Mouse (Mus musculus): Measurements from ENCODE around the gene Park7. TPM values are rescaled to one million over a fixed set of nuclear protein-coding genes. Genes with fewer than 3 reads are reported as not detected.

The Park7 gene
- total RNA-seq, 1 experiment, result 393 TPM

GRCm38 (mm10) chr4:150887903-150888302 lies 26.3 kb downstream of the Park7 start:
- in situ Hi-C loops (cut with MboI; ENCODE audit: low sequenced_read_pairs in 2 of 2, unreplicated experiment in 2 of 2), result loop anchor here in 1 of 2 experiments (25.0 kb wide), 1 partner anchor 226 kb away; the partner anchor contains the start of gene Slc45a1
- TF ChIP-seq HCFC1 (IDR thresholded peaks at IDR 0.05; ENCODE audit: borderline replicate concordance, insufficient read depth, low read length) (no peak), CHD2 (IDR thresholded peaks at IDR 0.05; ENCODE audit: low read depth, low read length) (no peak), ZC3H11A (IDR thresholded peaks at IDR 0.05; ENCODE audit: borderline replicate concordance, low read depth, low read length) (no peak), MAFK (IDR thresholded peaks at IDR 0.05; ENCODE audit: insufficient read depth, low read depth, low read length) (no peak), ZNF384 (IDR thresholded peaks at IDR 0.05; ENCODE audit: low read depth, low read length) (no peak)
- H3K4me1 ChIP-seq (ENCODE audit: control insufficient read depth in 2 of 2, insufficient read depth in 2 of 2, low read length in 2 of 2, poor library complexity in 1 of 2), result peaks cover 6 to 20% of the 10 kb centered on the region in 2 experiments; a peak in 3 of 4 replicates
- H3K36me3 ChIP-seq (ENCODE audit: control insufficient read depth, insufficient read depth, low read length, poor library complexity, severe bottlenecking), result no peaks in the 10 kb centered on the region
- H3K4me3 ChIP-seq (ENCODE audit: insufficient read depth in 1 of 2, low read depth in 1 of 2, low read length in 2 of 2, poor library complexity in 1 of 2, severe bottlenecking in 1 of 2), result no peak overlapping the region
- no peaks in the 10 kb centered on the region for H3K9me3 ChIP-seq (ENCODE audit: control insufficient read depth, insufficient read depth, low read depth, low read length)
- no peak for DNase-seq (ENCODE audit: low read depth, low spot score)
- peak overlapping the region; percentile 74 for H3K27ac ChIP-seq (ENCODE audit: insufficient read depth, low read depth, low read length, poor library complexity, severe bottlenecking)
- no peak overlapping the region for H3K9ac ChIP-seq (ENCODE audit: insufficient read depth, low read depth, low read length, poor library complexity, severe bottlenecking)

GRCm38 (mm10) chr4:150882632-150883031 lies 31.6 kb downstream of the Park7 start:
- no peaks in the 10 kb centered on the region for H3K36me3 ChIP-seq (ENCODE audit: control insufficient read depth, insufficient read depth, low read length, poor library complexity, severe bottlenecking)
- no peak overlapping the region for H3K9ac ChIP-seq (ENCODE audit: insufficient read depth, low read depth, low read length, poor library complexity, severe bottlenecking)
- no peak for TF ChIP-seq MAFK (IDR thresholded peaks at IDR 0.05; ENCODE audit: insufficient read depth, low read depth, low read length)
- no peaks in the 10 kb centered on the region for H3K9me3 ChIP-seq (ENCODE audit: control insufficient read depth, insufficient read depth, low read depth, low read length)
- in situ Hi-C loops (cut with MboI; ENCODE audit: low sequenced_read_pairs in 2 of 2, unreplicated experiment in 2 of 2), result loop anchor here in 1 of 2 experiments (25.0 kb wide), 1 partner anchor 220 kb away; the partner anchor contains the start of gene Slc45a1
- no peak overlapping the region for H3K4me3 ChIP-seq (ENCODE audit: insufficient read depth in 1 of 2, low read depth in 1 of 2, low read length in 2 of 2, poor library complexity in 1 of 2, severe bottlenecking in 1 of 2)
- H3K4me1 ChIP-seq (ENCODE audit: control insufficient read depth in 2 of 2, insufficient read depth in 2 of 2, low read length in 2 of 2, poor library complexity in 1 of 2), result no peaks in the 10 kb centered on the region; a peak in 1 of 4 replicates
- no peak for DNase-seq (ENCODE audit: low read depth, low spot score)
- H3K27ac ChIP-seq (ENCODE audit: insufficient read depth, low read depth, low read length, poor library complexity, severe bottlenecking), result no peak overlapping the region

GRCm38 (mm10) chr4:150880364-150880763 lies 33.9 kb downstream of the Park7 start:
- H3K4me3 ChIP-seq (ENCODE audit: insufficient read depth in 1 of 2, low read depth in 1 of 2, low read length in 2 of 2, poor library complexity in 1 of 2, severe bottlenecking in 1 of 2), result peak overlapping the region in 1 of 2 experiments; percentile 27; a peak in 1 of 4 replicates
- peaks cover 0 to 7% of the 10 kb centered on the region in 2 experiments; a peak in 2 of 4 replicates for H3K4me1 ChIP-seq (ENCODE audit: control insufficient read depth in 2 of 2, insufficient read depth in 2 of 2, low read length in 2 of 2, poor library complexity in 1 of 2)
- no peak overlapping the region for H3K9ac ChIP-seq (ENCODE audit: insufficient read depth, low read depth, low read length, poor library complexity, severe bottlenecking)
- peak; percentile 75 for DNase-seq (ENCODE audit: low read depth, low spot score)
- TF ChIP-seq HCFC1 (IDR thresholded peaks at IDR 0.05; ENCODE audit: borderline replicate concordance, insufficient read depth, low read length) (no peak), ZNF384 (IDR thresholded peaks at IDR 0.05; ENCODE audit: low read depth, low read length) (no peak), ZC3H11A (IDR thresholded peaks at IDR 0.05; ENCODE audit: borderline replicate concordance, low read depth, low read length) (no peak), MAFK (IDR thresholded peaks at IDR 0.05; ENCODE audit: insufficient read depth, low read depth, low read length) (no peak), CHD2 (IDR thresholded peaks at IDR 0.05; ENCODE audit: low read depth, low read length) (no peak)
- H3K27ac ChIP-seq (ENCODE audit: insufficient read depth, low read depth, low read length, poor library complexity, severe bottlenecking), result peak overlapping the region; percentile 71; the same call in 1 of the 2 replicates
- H3K36me3 ChIP-seq (ENCODE audit: control insufficient read depth, insufficient read depth, low read length, poor library complexity, severe bottlenecking), result no peaks in the 10 kb centered on the region
- no peaks in the 10 kb centered on the region for H3K9me3 ChIP-seq (ENCODE audit: control insufficient read depth, insufficient read depth, low read depth, low read length)
- in situ Hi-C loops (cut with MboI; ENCODE audit: low sequenced_read_pairs in 2 of 2, unreplicated experiment in 2 of 2), result loop anchor here in 1 of 2 experiments (25.0 kb wide), 1 partner anchor 218 kb away; the partner anchor contains the start of gene Slc45a1

- no peak for DNase-seq (ENCODE audit: low read depth, low spot score)
- H3K27ac ChIP-seq (ENCODE audit: insufficient read depth, low read depth, low read length, poor library complexity, severe bottlenecking), result peak overlapping the region; percentile 71; the same call in 1 of the 2 replicates
- TF ChIP-seq ZNF384 (IDR thresholded peaks at IDR 0.05; ENCODE audit: low read depth, low read length) (no peak), MAFK (IDR thresholded peaks at IDR 0.05; ENCODE audit: insufficient read depth, low read depth, low read length) (no peak), ZC3H11A (IDR thresholded peaks at IDR 0.05; ENCODE audit: borderline replicate concordance, low read depth, low read length) (no peak), HCFC1 (IDR thresholded peaks at IDR 0.05; ENCODE audit: borderline replicate concordance, insufficient read depth, low read length) (no peak), CHD2 (IDR thresholded peaks at IDR 0.05; ENCODE audit: low read depth, low read length) (no peak)
- peaks cover 0 to 7% of the 10 kb centered on the region in 2 experiments; a peak in 2 of 4 replicates for H3K4me1 ChIP-seq (ENCODE audit: control insufficient read depth in 2 of 2, insufficient read depth in 2 of 2, low read length in 2 of 2, poor library complexity in 1 of 2)
- H3K9ac ChIP-seq (ENCODE audit: insufficient read depth, low read depth, low read length, poor library complexity, severe bottlenecking), result peak overlapping the region; percentile 43; the same call in 1 of the 2 replicates
- peak overlapping the region; percentile 27 to 58; a peak in 3 of 4 replicates for H3K4me3 ChIP-seq (ENCODE audit: insufficient read depth in 1 of 2, low read depth in 1 of 2, low read length in 2 of 2, poor library complexity in 1 of 2, severe bottlenecking in 1 of 2)
- no peaks in the 10 kb centered on the region for H3K9me3 ChIP-seq (ENCODE audit: control insufficient read depth, insufficient read depth, low read depth, low read length)
- in situ Hi-C loops (cut with MboI; ENCODE audit: low sequenced_read_pairs in 2 of 2, unreplicated experiment in 2 of 2), result loop anchor here in 1 of 2 experiments (25.0 kb wide), 1 partner anchor 217 kb away; the partner anchor contains the start of gene Slc45a1
- no peaks in the 10 kb centered on the region for H3K36me3 ChIP-seq (ENCODE audit: control insufficient read depth, insufficient read depth, low read length, poor library complexity, severe bottlenecking)
Measured at GRCm38 (mm10) chr4:150879631-150880030, 34.6 kb downstream of the Park7 start.
